Mouse (Mus musculus) layer of hippocampus, adult 18-20 months (tissue): Measurements from ENCODE around the gene Nfic. TPM values are rescaled to one million over a fixed set of nuclear protein-coding genes. Genes with fewer than 3 reads are reported as not detected.

Experiments
- DNase-seq, 2 experiments: peaks; one replicate each; pipeline ENCODE4 v3.0.0; 2022; ENCODE audit warnings: low spot score in 2 of 2
- total RNA-seq, 2 experiments: library from RNA; stranded (reverse); gene quantifications; 2 replicates each; pipeline ENCODE4 v1.2.3; 2021

Nfic gene
- total RNA-seq, 2 experiments from 2014 or later = 54.2 to 54.7 TPM

- DNase-seq = peak in 1 of 2 experiments; percentile 80
Measured at GRCm38 (mm10) chr10:81407539-81408423, 47.7 kb downstream of the Nfic start.

- DNase-seq = no peak
Measured at GRCm38 (mm10) chr10:81406504-81407440, 48.7 kb downstream of the Nfic start.

GRCm38 (mm10) chr10:81405588-81406201, 49.7 kb downstream of the Nfic start:
- DNase-seq = peak in 1 of 2 experiments; percentile 69

- no peak for DNase-seq
Measured at GRCm38 (mm10) chr10:81404720-81405119, 50.7 kb downstream of the Nfic start.

- DNase-seq = no peak
Measured at GRCm38 (mm10) chr10:81404082-81404481, 51.4 kb downstream of the Nfic start.

- DNase-seq = no peak
Measured at GRCm38 (mm10) chr10:81403511-81403910, 51.9 kb downstream of the Nfic start.

- DNase-seq = no peak
Measured at GRCm38 (mm10) chr10:81402227-81402765, 53.1 kb downstream of the Nfic start.

- peak in 1 of 2 experiments; percentile 60 for DNase-seq
Measured at GRCm38 (mm10) chr10:81401521-81402226, 53.8 kb downstream of the Nfic start.

GRCm38 (mm10) chr10:81401205-81401520, 54.3 kb downstream of the Nfic start:
- DNase-seq = no peak

- no peak for DNase-seq
Measured at GRCm38 (mm10) chr10:81400371-81401204, 54.8 kb downstream of the Nfic start.

GRCm38 (mm10) chr10:81399798-81400308, 55.6 kb downstream of the Nfic start:
- DNase-seq = no peak

GRCm38 (mm10) chr10:81399296-81399695, 56.1 kb downstream of the Nfic start:
- no peak for DNase-seq

GRCm38 (mm10) chr10:81396749-81397148, 58.7 kb downstream of the Nfic start:
- no peak for DNase-seq

GRCm38 (mm10) chr10:81395865-81396264, 59.6 kb downstream of the Nfic start:
- no peak for DNase-seq

- peak in 1 of 2 experiments; percentile 77 for DNase-seq
Measured at GRCm38 (mm10) chr10:81395127-81395526, 60.3 kb downstream of the Nfic start.

GRCm38 (mm10) chr10:81393456-81394063, 61.9 kb downstream of the Nfic start:
- DNase-seq = no peak

- no peak for DNase-seq
Measured at GRCm38 (mm10) chr10:81392781-81393185, 62.7 kb downstream of the Nfic start, which contains the start of gene Smim24. Gene Smim24 (plus strand): TSS chr10:81393051.

- no peak for DNase-seq
Measured at GRCm38 (mm10) chr10:81392270-81392669, 63.2 kb downstream of the Nfic start.

- DNase-seq = no peak
Measured at GRCm38 (mm10) chr10:81390678-81390965, 64.8 kb downstream of the Nfic start.
